23 mouse cellular contexts compared by ENCODE assay signal in the genomic region with DNA sequence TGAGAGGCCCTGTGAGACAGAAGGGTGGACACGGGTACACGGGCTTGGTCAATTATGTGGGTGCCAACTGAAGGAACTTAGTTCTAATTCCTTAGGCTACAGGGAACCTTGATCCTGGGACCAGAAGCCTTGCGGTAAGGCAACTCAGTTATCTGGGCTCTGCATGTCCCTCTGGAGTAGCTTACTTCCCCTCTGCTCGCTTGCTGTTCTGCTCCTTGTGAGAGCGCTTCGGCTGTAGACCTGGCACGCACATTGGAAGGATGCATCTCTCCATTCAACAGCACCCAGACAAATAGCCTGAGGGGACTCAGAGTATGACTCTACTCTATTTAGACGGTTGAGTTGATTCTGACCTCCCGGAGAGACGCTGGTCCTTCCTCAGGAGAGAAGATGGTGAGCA.
"Had no signal": no experiment of that assay in that cellular context is flagged by ENCODE, and none has a peak within 500 bp of the region (broad histone marks: within the 10 kb centered on the region; RNA-seq: fewer than 3 reads in every experiment).

No protein-coding gene starts in this region.

- ATAC-seq: hindbrain, embryonic 16.5 days; inflammation-experienced regulatory T-cells, adult 6 months; intestine, embryonic 15.5 days; intestine, postnatal 0 days had no signal

- H3K4me3 ChIP-seq: heart, adult 2 months; heart, embryonic 13.5 days; heart, embryonic 15.5 days; hindbrain, embryonic 10.5 days; hindbrain, embryonic 12.5 days; intestine, embryonic 15.5 days; layer of hippocampus, adult 2 months; limb, embryonic 13.5 days; limb, embryonic 15.5 days had no signal

- H3K4me2 ChIP-seq: heart, embryonic 11.5 days; heart, embryonic 13.5 days; heart, embryonic 15.5 days; hindbrain, embryonic 12.5 days; hindbrain, embryonic 14.5 days; intestine, embryonic 15.5 days; limb, embryonic 13.5 days; limb, embryonic 15.5 days had no signal

- H3K27me3 ChIP-seq: hindbrain, embryonic 12.5 days; intestine, embryonic 15.5 days; limb, embryonic 13.5 days; limb, embryonic 15.5 days had no signal

- H3K36me3 ChIP-seq: heart, embryonic 13.5 days; heart, embryonic 15.5 days; hindbrain, embryonic 10.5 days; hindbrain, embryonic 12.5 days; intestine, embryonic 15.5 days; limb, embryonic 13.5 days; limb, embryonic 15.5 days had no signal

- H3K9ac ChIP-seq: heart, embryonic 13.5 days; heart, embryonic 15.5 days; hindbrain, embryonic 12.5 days; hindbrain, embryonic 14.5 days; intestine, embryonic 15.5 days; limb, embryonic 13.5 days; limb, embryonic 15.5 days had no signal

- H3K27ac ChIP-seq: heart, adult 2 months; heart, embryonic 13.5 days; heart, embryonic 15.5 days; hindbrain, embryonic 10.5 days; hindbrain, embryonic 12.5 days; hindbrain, embryonic 14.5 days; intestine, embryonic 15.5 days; layer of hippocampus, adult 2 months; limb, embryonic 13.5 days; limb, embryonic 15.5 days had no signal

- DNase-seq: gastrocnemius, postnatal 14 days; gastrocnemius, postnatal 36 days; heart, adult 2 months; heart, postnatal 4 days; kidney, adult 18-20 months; kidney, adult 8-10 months; kidney, postnatal 10 days; kidney, postnatal 25 days; kidney, postnatal 4 days; left cerebral cortex, postnatal 4 days had no signal

- H3K9me3 ChIP-seq: heart, embryonic 13.5 days; heart, embryonic 15.5 days; hindbrain, embryonic 10.5 days; hindbrain, embryonic 12.5 days; intestine, embryonic 15.5 days; limb, embryonic 13.5 days; limb, embryonic 15.5 days had no signal
